Mouse (Mus musculus): ENCODE measurements at regions not wholly inside any gene's neighbourhood (a gene's known extent, or its start where the extent isn't known, plus 50 kb on each side); places are given as distances from the start of the nearest gene placed in this dataset.

DNA sequence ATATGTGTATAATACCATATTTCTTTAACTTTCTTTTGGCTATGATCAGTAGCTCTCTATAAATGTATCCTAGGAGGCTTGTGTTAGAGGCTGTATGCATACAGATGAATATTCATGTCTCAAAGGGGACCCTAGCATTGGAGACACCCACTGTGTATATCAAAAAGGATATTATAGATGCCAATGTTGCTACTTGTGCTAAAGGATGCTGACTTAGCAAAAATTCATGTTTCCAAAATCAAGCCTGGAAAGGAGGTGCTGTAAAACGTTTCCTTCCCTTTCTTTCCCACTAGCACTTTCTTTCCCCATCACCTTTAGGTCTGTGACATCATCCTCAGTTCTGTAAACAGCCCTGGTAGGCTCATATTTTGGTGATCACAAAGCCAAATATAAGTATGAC lies 519.4 kb downstream of the Rnf144a start:
- no peak for DNase-seq (ENCODE audit: low spot score)

DNA sequence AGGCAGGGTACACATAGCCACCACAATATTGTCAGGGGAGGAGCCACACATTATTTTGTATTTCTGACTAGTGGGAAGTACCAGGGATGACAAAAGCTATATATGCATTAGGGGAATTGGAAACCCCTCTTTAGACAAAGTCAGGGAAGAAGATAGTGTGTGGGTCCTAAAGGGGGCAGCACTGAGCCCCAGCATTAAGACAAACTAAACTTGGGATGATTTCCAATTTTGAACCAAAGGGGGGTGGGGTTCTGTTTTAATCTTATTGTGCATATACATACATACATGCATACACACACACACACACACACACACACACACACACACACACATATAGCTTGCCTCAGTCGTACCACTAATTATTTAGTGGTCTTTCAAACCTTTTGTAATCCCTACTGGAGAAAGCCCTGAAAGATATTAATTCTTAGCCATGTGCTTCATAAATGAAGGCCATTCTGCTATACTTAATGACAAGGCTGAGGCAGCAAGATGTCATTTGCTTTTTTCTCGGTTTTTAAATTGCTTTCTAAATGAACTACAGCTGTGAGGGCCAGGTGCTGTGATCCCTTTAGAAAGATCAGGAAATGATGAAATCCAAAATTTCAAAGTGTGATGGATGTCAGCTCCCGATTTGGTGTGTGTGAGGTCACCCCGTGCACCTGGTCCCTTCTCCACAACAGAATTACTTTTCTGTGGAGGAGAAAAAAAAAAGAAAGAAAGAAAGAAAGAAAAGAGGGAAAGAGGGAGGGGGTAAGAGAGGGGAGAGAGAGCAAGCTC lies 523.5 kb downstream of the Rnf144a start:
- no peak for DNase-seq (ENCODE audit: low spot score)

DNA sequence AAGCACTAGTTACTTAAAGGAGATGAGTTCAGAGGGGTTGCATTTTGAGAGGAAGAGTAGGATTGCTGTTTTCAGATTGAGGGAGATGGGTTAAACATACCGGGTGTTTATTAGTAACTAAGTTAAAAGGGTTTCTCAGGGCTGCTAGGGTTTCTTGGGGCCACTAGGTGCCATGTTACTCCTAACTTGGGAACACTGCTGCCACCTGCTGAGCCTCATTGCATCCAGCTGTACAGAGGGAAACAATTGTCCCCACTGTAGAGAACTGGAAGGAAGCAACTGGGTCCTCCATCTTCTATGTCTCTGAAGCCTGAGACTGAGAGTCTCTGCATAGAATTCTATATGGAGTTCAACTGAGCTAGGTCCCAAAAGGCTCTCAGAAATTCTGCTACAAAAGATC lies 524.3 kb downstream of the Rnf144a start:
- DNase-seq (ENCODE audit: low spot score) = peak; percentile 37

DNA sequence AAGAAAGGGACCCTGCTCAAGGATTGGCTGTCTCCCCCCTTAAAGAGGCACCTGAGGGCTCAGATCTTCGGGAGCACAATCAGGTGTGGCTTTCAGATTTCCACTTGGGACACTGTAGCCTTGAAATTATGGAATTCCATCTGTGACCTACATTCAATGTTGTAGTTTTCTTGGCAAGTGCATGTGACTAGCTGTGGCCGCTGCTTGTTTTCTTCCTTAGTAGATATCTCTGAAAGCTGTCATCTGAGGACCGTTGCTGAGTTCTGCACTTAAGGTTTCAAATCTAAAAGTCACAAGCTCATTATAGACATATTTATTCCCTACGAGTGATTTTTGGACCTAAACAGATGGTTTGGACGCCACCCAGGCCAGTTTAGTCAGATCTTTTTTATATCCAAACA lies 531.3 kb downstream of the Rnf144a start:
- DNase-seq (ENCODE audit: low spot score) = no peak

DNA sequence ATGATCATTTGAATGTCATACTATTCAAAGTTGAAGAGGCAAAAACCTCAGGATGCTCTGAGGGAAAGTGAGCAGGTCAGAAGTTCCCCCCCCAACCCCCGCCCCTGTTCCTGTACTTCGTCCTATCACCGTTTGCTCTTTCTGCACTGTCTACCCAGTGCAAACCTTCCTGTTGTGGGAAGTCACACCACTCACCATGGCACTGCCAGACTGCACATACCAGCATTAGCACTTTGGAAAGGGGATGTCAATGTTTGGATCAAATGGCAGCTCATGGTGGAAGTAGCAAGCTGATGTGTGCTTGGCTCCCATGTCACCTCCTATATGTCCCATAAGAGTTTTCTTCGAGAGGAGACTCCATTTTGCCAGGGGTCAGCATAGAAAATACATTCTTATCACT lies 543.2 kb downstream of the Rnf144a start:
- DNase-seq (ENCODE audit: low spot score) = no peak

DNA sequence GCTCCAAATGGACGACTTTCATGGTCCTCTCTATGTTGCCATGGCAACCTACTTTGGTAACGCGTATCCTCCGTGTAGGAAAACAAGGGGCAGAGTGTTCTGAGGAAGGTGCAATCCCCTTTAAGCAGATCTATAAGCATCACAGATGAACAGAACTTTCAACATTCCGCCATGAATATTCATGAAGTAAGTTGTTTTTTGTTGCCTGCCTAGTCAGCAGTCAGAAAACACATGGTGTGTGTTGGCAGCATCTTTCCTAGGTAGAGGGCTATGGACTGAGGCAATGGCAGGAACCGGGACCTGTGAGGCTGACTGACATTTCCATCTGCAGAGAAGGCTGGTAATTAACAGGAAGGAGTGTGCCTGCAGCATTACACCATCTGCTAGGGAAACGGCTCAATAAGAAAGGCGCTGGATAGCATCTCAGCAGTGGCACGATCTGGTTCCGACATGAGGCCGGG lies 544.0 kb downstream of the Rnf144a start:
- DNase-seq (ENCODE audit: low spot score) = no peak

DNA sequence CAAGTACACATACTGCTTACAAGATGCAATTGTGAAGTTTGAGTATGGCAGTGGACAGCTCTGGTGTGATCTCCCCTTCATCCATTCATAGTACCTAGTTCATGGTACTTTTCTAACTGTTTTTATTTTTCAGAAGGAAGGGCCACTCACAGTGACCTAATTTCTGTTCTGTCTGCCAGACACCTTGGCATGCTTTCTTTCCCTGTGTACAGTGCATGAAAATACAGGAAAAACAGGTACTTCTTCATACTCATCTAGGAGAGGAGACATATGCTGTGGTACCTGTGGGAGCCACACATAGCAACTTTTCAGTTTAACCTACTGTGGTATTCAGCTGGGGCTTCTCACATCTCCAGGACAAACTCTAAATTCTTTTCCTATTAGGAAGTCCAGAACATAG lies 545.2 kb downstream of the Rnf144a start:
- DNase-seq (ENCODE audit: low spot score) = no peak

DNA sequence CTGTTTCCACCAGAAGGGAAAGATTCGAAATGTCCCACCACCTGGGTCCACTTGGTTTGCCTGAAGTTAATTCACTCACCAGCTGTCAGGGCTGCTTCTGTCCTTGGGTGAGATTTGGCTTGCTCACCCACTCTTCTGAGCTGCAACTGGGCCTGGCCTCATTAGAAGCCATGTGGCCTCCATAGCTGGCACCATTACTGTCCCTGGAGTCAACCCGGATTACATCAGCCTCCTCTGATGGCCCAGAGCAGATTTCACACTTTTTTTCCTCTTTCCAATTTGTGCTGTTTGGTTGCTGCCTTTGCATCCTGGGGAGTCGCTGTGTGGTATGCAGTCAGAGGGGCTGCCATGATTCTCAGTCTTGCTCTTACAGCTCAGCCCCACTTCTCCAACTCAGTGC lies 550.0 kb downstream of the Rnf144a start:
- DNase-seq (ENCODE audit: low spot score) = no peak

DNA sequence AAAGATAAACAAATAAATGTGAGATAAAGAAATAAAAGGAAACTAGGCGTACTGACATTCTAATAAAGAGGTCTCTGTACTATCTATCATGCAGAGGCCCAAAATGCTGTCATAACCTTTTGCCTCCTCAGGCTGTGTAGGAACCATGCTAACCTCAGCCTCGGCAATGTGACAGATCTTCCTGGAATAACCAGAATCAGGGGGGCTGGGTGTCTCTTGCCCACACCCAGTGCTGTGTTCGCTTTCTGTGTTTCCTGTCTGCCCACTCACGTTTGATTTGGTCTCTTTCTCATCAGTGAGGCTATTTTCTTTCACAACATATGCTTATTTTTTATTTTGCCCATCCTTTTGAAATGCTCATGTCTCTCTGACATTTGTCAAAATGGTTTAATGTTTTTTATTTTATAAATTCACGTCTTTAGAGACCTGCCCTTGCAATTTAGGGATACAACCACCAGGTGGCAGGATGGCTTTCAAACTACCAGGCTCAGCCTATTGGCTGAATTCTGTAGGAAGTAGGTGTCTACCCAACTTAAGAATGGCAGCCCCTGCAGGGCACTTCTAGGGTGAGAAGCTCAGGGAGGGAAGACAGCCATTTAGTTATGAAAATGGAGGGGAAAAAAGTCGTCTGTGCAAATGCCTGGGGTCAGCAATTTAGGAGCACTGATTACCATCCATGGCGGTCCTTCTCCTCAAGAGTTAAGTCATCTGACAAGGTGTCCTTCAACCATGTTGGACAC lies 550.8 kb downstream of the Rnf144a start:
- peak; percentile 12 for DNase-seq (ENCODE audit: low spot score)

DNA sequence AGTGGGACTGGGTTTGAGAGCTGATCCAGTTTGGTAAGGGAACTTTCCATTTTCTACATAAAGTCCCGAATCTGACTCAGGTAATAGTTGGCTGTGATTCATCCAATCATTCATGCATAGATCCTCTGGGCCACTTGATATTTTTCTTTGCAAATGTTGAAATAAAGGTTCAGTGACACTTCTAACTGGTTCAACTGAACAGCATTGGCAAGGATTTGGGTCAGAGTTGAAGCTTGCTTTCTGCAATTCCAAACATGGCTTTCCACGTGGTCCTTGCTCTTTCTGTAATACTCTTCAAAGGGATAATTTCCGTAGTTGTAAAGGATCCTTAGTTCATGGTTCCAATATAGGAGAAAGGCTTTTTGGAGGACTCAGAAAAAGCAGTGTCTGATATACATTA lies 554.0 kb downstream of the Rnf144a start:
- DNase-seq (ENCODE audit: low spot score) = no peak

DNA sequence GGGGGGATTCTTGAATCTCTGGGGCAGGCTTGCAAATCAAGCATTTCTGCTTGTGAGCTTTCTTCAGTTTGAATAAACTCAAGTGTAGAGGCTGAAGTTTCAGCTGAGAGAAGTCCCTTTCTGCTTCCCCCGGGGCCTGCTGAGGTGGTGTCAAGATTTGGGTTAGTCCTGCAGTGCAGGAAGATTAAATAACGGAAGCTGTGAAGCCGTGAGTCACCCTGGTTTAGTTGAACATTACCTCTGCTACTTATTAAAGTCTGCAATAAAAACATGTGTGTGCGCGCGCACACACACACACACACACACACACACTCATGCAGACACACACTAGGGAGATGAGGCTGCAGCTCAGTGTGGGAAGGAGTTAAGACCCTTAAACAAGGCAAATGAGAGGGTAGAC lies 556.7 kb downstream of the Rnf144a start:
- no peak for DNase-seq (ENCODE audit: low spot score)

DNA sequence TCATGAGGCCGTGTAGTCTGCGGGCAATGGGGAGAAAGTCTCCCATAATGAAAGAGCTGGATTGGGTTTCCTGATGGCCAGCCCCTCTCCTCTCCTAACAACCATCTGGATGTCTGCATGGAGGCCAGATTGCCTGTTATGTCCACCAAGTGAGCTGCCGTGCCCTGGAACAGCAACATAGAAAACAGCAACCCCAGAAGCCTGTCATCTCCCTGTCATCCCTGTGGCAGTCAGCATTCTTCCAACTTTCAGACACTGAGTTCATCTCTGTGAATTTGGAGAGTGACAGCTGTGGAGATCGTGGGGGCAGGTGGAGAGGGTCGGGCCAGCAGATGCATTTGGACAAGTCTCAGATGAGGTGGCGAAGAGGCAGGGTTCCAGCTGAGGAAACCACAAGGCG lies 585.0 kb downstream of the Rnf144a start:
- DNase-seq (ENCODE audit: low spot score) = no peak

DNA sequence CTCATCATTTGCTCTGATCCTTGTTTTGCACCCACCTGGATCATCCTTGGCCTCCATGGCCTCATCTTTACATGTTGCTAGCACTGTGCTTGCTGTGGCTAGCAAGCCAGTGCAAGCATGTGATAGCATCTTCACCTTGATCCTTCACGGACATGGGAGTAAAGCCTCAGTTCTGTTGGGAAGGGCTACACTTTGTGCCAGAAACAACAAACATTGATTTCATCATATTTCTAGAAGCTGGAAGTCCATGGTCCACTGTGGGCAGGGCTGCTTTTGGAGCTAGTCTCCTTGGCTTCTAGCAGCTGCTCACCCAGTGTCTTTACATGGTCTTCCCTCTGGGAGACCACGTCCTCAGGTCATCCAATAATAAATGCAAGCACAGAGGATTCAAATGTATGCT lies 587.1 kb downstream of the Rnf144a start:
- DNase-seq (ENCODE audit: low spot score) = no peak

DNA sequence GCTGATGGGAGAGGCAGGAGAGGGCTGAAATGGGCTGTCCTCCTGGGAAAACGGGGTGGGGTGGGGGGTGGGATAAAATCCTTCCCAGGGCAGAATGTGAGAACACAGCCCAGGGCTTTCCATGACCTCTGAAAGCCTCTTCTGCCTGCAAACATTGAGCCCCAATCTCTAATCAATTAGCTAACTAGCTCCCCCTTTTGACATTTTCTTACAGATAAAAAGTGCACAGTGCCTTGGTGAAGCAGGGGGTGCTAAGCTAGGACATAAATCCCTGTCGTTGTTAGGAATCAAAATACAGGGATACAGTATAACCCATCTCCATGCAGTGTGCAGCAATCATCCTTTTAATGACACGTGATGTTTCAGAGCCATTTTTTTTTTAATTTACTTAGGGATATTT lies 588.1 kb downstream of the Rnf144a start:
- DNase-seq (ENCODE audit: low spot score) = no peak

DNA sequence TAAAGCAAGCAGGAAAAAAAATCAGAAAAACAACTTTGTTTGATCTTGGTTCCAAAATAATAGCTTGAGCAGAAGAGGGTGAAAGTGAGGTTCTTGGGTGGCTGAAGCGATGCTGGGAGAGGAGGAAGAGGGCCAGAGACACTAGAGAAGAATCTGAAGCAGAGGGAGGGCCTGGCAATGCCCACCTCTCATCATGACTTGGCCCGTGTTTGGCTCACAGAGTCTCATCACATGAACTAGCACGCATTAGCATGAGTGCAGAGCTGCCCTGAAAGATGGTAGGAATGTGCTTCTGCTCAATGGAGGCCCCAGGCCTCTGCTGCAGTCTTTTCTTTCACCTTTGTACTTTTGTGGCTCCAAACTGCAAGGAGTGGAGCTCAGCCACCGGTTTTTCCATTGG lies 588.6 kb downstream of the Rnf144a start:
- DNase-seq (ENCODE audit: low spot score) = no peak

DNA sequence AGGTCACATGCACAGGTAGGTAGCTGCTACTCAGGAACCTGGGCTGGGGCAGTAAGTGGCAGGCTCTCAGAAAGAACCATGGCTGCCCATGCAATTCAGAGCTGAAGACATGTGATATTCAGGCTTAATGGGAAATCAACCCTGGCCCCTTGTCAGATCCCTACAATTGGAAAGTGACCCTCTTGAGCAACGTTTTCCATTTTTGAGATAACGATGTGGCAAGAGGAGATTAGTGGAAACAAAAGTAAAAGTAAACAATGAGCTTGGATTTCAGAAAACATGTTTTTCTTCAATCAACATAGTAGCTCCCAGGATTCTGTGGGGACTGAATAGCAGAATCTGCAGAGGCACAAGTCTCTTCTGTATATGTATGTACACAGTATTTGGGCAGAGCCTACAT lies 598.8 kb downstream of the Rnf144a start:
- no peak for DNase-seq (ENCODE audit: low spot score)

DNA sequence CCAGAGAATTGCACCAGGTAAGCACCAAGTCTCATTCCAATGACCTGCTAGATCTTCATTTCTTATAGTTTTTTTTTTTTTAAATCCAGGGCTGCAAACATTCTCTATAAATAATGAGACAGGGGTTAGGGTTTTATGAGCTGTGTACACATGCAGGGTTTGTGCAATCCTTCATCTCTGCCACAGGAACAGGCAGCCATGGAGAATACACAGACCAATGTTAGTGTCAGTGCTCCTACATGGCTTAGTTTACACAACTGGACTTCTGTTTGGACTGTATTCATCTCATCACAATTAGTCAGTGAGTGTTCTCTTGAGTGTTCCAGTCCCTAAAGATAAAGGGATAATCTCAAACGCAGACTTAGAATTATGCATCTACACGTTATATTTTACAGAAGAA lies 620.0 kb downstream of the Rnf144a start:
- no peak for DNase-seq (ENCODE audit: low spot score)

DNA sequence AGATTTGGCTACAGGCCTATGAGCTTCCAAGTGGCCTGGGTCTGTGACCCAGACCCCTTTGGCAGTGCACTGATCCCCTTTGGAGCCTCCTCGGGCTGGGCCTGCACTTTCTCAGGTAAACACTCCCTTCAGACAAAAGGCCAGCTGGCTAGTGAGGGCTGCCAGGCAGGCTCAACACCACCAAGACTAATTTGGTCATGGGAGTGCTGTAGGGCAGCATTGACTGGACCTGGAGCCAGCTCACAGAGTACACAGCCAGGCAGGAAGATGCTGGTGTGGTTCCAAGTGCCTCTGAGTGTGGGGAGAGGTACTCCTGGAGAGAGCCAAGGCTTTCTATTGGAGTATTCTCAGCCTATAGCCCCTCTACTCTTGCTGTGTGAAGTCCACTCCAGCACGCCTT lies 620.5 kb downstream of the Rnf144a start:
- no peak for DNase-seq (ENCODE audit: low spot score)

DNA sequence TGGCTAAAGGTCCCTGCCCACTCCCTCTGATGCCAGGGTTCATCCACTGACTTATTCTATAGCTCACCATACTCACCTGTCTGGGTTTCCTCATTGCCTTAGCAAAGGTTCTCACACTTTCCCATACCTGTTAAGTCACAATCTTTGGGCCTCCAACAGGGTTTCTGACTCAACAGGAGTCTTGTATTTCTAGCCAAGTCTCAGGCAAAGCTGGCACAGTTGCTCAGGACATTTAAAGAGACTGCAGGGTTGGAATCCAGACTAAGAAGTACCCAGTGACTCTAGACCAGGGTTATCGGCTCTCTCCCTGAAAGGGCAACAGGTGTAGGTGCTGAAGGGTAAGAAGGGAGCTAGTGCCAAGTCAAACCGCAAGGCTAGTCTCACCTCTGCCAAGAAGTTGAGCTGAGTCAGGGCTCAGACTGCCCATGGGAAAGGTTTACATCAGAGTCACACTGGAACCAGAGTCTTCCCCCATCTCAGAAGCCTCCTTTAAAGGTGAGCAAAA lies 622.4 kb downstream of the Rnf144a start:
- no peak for DNase-seq (ENCODE audit: low spot score)

DNA sequence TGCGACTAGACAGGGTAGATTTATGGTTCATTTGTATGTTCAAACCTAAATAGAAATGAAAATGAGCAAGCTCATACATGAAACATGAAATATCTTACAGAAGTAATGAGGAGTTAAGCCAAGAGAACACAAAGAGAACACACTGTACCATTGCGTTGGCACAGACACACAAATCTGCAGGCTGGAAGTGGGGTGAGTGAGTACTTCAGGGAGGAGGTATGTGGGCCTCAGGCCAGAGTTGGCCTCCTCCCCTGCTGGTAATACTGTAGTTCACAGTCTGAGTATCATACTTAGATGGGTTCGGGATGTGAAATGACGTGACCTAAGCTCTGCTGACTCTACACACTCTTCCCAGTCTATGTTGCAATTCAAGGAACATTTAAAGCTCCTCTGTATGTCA lies 624.1 kb downstream of the Rnf144a start:
- DNase-seq (ENCODE audit: low spot score) = no peak

DNA sequence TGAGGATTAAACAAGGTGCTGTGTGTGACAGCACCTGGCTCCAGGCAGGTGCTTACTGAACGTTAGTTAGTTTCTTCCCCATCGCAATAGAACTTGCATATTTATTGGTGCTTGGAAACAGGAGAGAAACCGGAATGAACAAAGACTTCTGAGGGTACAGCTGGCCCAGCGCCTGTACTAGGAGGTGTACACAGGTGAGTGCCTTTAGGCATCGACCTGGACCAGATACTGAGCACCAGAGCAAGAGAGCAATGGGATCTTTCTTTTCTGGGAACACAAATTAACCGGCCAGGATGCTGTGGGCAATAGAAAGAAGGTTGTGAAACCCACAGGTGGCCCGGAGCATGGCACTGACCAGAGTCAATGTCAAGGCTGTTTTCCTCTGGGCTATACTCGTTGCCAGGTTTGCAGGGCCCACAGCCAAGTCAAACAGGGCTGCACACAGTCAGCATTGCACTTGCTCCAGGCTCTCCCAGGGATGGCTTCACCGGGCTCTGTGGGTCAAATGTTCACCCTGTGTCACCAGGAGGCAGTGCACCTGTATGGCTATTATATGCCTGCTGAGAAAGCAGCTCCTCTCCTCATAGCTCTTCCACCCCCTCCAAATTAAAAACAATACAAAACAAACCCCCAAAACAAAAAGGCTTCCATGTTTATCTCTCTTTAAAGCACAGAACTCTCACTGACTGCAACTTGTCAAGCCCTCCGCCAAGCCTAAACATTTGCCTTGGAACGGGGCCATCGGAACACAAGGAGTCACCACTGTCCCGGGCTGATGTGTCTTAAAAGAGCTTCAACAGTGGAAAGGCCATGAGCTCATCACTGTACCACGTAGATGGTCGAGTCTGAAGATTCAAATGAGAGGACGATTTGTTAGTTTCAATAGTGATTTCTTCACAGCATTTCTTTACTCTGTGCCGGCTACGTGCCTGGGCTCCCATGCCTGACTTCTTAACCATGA lies 629.1 kb downstream of the Rnf144a start:
- DNase-seq (ENCODE audit: low spot score) = no peak

DNA sequence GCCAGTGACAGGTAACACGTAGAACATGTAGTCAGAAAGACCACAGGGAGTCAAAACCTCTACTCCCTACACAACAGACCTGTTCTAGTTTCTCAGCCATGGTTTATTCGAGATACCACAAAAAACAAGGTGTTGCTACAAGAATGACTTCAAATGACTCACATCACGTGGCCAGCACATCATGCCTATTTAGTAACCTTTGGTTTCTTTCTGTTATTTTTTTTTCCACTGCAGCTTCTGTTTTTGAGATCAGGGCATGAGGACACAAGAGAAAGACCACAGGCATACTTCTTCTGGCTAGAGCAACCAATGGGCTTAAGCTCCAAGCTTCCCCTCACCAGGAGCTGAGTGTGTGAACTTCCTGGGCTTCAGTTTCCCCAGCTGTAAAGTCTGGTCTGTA lies 630.7 kb downstream of the Rnf144a start:
- DNase-seq (ENCODE audit: low spot score) = no peak

All from adipocyte (in vitro differentiated cells).